Mouse (Mus musculus): ENCODE measurements around the gene Zfp277. TPM values are rescaled to one million over a fixed set of nuclear protein-coding genes. Genes with fewer than 3 reads are reported as not detected.

The Zfp277 gene
- 3.5 and 6.1 TPM in 2 replicates for polyA plus RNA-seq (2012; rRNA removed)

- DNase-seq, result peak; percentile 98
- peak within 1 kb of the TSS; percentile 99 for H3K4me3 ChIP-seq (replicated peaks; ENCODE audit: extremely low read depth, low read depth, low read length)
- WGBS, result under 1% methylated on average over 80 of the region's 80 CpGs
- no peak for TF ChIP-seq CTCF (IDR thresholded peaks at IDR 0.05; ENCODE audit: insufficient read depth, low read length)
- TF ChIP-seq POLR2A (IDR thresholded peaks at IDR 0.05; ENCODE audit: borderline replicate concordance, extremely low read depth, low read depth, low read length), result peak; percentile 41; the same call in 1 of the 2 replicates
- H3K4me1 ChIP-seq (ENCODE audit: control insufficient read depth, insufficient read depth, low read length), result peaks cover 8% of the 10 kb centered on the region
These were observed at the start of gene Zfp277, which contains the start of gene Dock4 for GRCm38 (mm10) chr12:40445648-40446449. Zfp277 (minus strand) TSS chr12:40445902. Dock4 (plus strand) TSS chr12:40445952.

- WGBS, result 78% methylated on average over 12 of the region's 12 CpGs
- no peak for TF ChIP-seq CTCF (IDR thresholded peaks at IDR 0.05; ENCODE audit: insufficient read depth, low read length)
- no peak for TF ChIP-seq POLR2A (IDR thresholded peaks at IDR 0.05; ENCODE audit: borderline replicate concordance, extremely low read depth, low read depth, low read length)
- Histone ChIP-seq H3K4me1 (ENCODE audit: control insufficient read depth, insufficient read depth, low read length) (peaks cover 12% of the 10 kb centered on the region), H3K4me3 (replicated peaks; ENCODE audit: extremely low read depth, low read depth, low read length) (no peak overlapping the region)
- DNase-seq, result no peak
These were observed 40.5 kb upstream of the Zfp277 start for GRCm38 (mm10) chr12:40486047-40486837.

GRCm38 (mm10) chr12:40485210-40485609, 39.5 kb upstream of the Zfp277 start:
- TF ChIP-seq CTCF (IDR thresholded peaks at IDR 0.05; ENCODE audit: insufficient read depth, low read length), result no peak
- no peak for TF ChIP-seq POLR2A (IDR thresholded peaks at IDR 0.05; ENCODE audit: borderline replicate concordance, extremely low read depth, low read depth, low read length)
- no peak overlapping the region for H3K4me3 ChIP-seq (replicated peaks; ENCODE audit: extremely low read depth, low read depth, low read length)
- DNase-seq, result no peak
- WGBS, result 62% methylated on average over 1 of the region's 1 CpGs
- H3K4me1 ChIP-seq (ENCODE audit: control insufficient read depth, insufficient read depth, low read length), result peaks cover 12% of the 10 kb centered on the region

DNA sequence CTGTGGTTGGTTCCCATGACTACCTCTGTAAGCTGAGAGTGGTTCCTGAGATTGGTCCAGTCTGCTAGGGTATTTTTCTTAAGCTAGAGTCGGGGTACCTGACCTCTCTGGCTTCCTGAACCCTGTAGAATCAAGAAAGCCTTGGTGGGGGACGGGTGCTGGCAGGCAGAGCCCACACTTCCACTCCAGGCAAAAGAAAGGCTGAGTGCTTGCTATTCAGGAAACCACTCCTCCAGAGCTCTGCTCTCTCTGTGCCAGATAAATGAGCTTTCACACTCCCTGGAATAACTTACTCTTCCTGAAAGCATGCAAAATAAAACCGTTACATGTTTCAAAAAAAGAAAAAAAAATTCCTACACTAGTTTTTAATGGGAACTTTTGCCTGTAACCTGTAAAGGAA, 38.5 kb upstream of the Zfp277 start:
- WGBS, result 9% methylated on average over 3 of the region's 3 CpGs
- TF ChIP-seq POLR2A (IDR thresholded peaks at IDR 0.05; ENCODE audit: borderline replicate concordance, extremely low read depth, low read depth, low read length) (no peak), CTCF (IDR thresholded peaks at IDR 0.05; ENCODE audit: insufficient read depth, low read length) (no peak)
- DNase-seq, result no peak

DNA sequence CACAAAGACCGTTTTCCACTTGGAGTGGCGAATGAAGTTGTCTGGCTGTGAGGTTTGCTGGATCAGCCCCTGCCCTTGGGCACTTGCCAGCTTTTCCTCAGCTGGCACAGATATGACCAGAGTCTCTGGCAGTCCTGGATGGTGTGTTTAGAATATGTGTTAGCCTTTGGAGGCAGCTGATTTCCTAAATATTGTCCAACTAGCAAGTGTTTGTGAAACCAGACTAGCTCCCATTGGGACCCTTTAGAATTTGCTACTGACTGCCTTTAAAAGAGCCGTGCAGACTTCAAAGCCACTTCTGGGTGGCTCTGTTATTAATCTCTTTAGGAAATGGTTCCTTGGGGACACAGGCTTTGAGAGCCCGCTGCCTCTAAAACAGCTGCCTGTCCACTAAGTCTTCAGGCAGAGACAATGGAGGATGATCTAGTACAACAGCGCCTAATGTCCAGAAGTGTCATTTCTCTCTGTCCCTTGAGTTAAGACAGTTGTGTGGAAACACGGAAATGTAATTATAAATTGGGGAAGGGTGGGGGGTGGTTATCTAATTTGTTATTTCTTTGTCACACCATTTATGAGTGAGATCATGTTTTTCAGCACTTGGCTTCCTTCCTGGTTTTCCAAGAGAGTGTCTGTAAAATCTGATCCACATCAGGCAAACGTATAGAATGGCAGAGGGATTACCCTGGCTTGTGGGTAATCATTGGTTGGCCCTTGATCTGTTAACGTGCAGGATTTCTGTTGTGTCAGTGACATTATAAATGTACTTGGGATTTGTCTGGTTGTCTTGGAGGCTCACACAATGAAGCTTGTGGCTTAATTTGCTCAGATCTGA, 32.1 kb upstream of the Zfp277 start:
- no peak for TF ChIP-seq POLR2A (IDR thresholded peaks at IDR 0.05; ENCODE audit: borderline replicate concordance, extremely low read depth, low read depth, low read length)
- TF ChIP-seq CTCF (IDR thresholded peaks at IDR 0.05; ENCODE audit: insufficient read depth, low read length), result no peak
- WGBS, result 31% methylated on average over 8 of the region's 8 CpGs
- no peak overlapping the region for H3K4me3 ChIP-seq (replicated peaks; ENCODE audit: extremely low read depth, low read depth, low read length)
- DNase-seq, result no peak
- H3K4me1 ChIP-seq (ENCODE audit: control insufficient read depth, insufficient read depth, low read length), result peaks cover 17% of the 10 kb centered on the region

More for the DNA sequence above, 38.5 kb upstream of the Zfp277 start:
- Histone ChIP-seq H3K4me3 (replicated peaks; ENCODE audit: extremely low read depth, low read depth, low read length) (no peak overlapping the region), H3K4me1 (ENCODE audit: control insufficient read depth, insufficient read depth, low read length) (peaks cover 12% of the 10 kb centered on the region)

DNA sequence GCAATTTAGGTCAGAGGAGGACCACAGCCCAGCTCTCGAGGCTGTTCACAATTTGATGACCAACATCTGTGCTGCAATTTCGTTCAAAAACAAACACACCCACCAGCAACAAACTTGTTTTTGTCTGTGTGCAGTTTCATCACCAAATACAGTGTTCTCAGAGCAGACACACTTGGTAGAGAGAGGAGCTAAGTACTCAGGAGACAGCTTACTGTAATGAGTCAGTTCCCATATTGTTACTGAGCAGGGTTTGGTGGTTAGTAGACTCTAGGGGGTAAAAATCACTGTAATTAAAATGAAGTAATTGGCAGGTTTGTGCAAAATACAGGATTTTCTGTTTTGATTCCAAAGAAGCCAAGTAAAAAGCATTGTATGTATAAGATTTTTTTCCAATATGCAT, 28.0 kb upstream of the Zfp277 start:
- peaks cover 21% of the 10 kb centered on the region for H3K4me1 ChIP-seq (ENCODE audit: control insufficient read depth, insufficient read depth, low read length)
- 58% methylated on average over 2 of the region's 2 CpGs for WGBS
- TF ChIP-seq POLR2A (IDR thresholded peaks at IDR 0.05; ENCODE audit: borderline replicate concordance, extremely low read depth, low read depth, low read length) (no peak), CTCF (IDR thresholded peaks at IDR 0.05; ENCODE audit: insufficient read depth, low read length) (no peak)
- no peak overlapping the region for H3K4me3 ChIP-seq (replicated peaks; ENCODE audit: extremely low read depth, low read depth, low read length)
- no peak for DNase-seq

- 22% methylated on average over 11 of the region's 11 CpGs for WGBS
- TF ChIP-seq POLR2A (IDR thresholded peaks at IDR 0.05; ENCODE audit: borderline replicate concordance, extremely low read depth, low read depth, low read length) (no peak), CTCF (IDR thresholded peaks at IDR 0.05; ENCODE audit: insufficient read depth, low read length) (no peak)
- Histone ChIP-seq H3K4me3 (replicated peaks; ENCODE audit: extremely low read depth, low read depth, low read length) (peak overlapping the region; percentile 24), H3K4me1 (ENCODE audit: control insufficient read depth, insufficient read depth, low read length) (peaks cover 10% of the 10 kb centered on the region)
- no peak for DNase-seq
These were observed 26.1 kb upstream of the Zfp277 start for GRCm38 (mm10) chr12:40471649-40472399.

DNA sequence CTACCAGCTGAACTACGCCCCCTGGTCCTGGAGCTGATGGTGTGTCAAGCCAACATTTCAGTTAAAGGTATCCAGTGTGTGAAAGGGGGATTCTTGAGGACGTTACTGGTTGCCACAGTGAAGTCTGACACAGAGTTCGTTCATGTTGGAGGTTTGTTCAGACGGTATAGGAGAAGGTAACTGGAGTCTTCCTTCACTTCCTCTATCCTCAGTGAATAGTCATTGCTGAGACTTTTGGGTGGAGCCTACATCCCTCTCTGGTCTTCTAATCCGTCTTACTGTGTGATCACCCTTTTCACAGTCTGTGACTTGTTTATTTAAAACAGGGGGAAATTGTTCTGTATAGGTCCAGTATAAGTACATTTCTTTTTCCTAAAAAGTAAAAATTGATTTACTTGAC, 23.3 kb upstream of the Zfp277 start:
- 69% methylated on average over 5 of the region's 5 CpGs for WGBS
- TF ChIP-seq POLR2A (IDR thresholded peaks at IDR 0.05; ENCODE audit: borderline replicate concordance, extremely low read depth, low read depth, low read length) (no peak), CTCF (IDR thresholded peaks at IDR 0.05; ENCODE audit: insufficient read depth, low read length) (no peak)
- Histone ChIP-seq H3K4me3 (replicated peaks; ENCODE audit: extremely low read depth, low read depth, low read length) (no peak overlapping the region), H3K4me1 (ENCODE audit: control insufficient read depth, insufficient read depth, low read length) (peaks cover 18% of the 10 kb centered on the region)
- DNase-seq, result no peak

All from lung, adult 2 months (tissue).